Mouse (Mus musculus): ENCODE data around the gene Igdcc3.
"Not testable (repeated sequence)": the region's sequence is repeated elsewhere in the genome, so short reads cannot be mapped to it uniquely, and the experiment has no call there.

Gene Igdcc3

GRCm38 (mm10) chr9:65207041-65207815 is 66.2 kb downstream of the Igdcc3 start:
- DNase-seq (ENCODE audit: low read depth): not testable (repeated sequence)

- no peak for DNase-seq (ENCODE audit: low read depth)
Measured at GRCm38 (mm10) chr9:65208293-65209179, 67.5 kb downstream of the Igdcc3 start.

- no peak for DNase-seq (ENCODE audit: low read depth)
Measured at GRCm38 (mm10) chr9:65211598-65211997, 70.6 kb downstream of the Igdcc3 start.

GRCm38 (mm10) chr9:65214425-65214777 is 73.4 kb downstream of the Igdcc3 start:
- DNase-seq (ENCODE audit: low read depth): no peak

- DNase-seq (ENCODE audit: low read depth): no peak
Measured at GRCm38 (mm10) chr9:65214778-65215493, 73.9 kb downstream of the Igdcc3 start.

- DNase-seq (ENCODE audit: low read depth): no peak
Measured at GRCm38 (mm10) chr9:65215494-65216126, 74.6 kb downstream of the Igdcc3 start.

GRCm38 (mm10) chr9:65216972-65217371 is 76.0 kb downstream of the Igdcc3 start:
- DNase-seq (ENCODE audit: low read depth): no peak

GRCm38 (mm10) chr9:65217661-65218060 is 76.7 kb downstream of the Igdcc3 start:
- DNase-seq (ENCODE audit: low read depth): no peak

GRCm38 (mm10) chr9:65218916-65219315 is 77.9 kb downstream of the Igdcc3 start:
- DNase-seq (ENCODE audit: low read depth): no peak

GRCm38 (mm10) chr9:65220398-65220797 is 79.4 kb downstream of the Igdcc3 start:
- DNase-seq (ENCODE audit: low read depth): not testable (repeated sequence)

GRCm38 (mm10) chr9:65223927-65224326 is 82.9 kb downstream of the Igdcc3 start:
- no peak for DNase-seq (ENCODE audit: low read depth)

GRCm38 (mm10) chr9:65225795-65226194 is 84.8 kb downstream of the Igdcc3 start:
- no peak for DNase-seq (ENCODE audit: low read depth)

GRCm38 (mm10) chr9:65230250-65230649 is 89.3 kb downstream of the Igdcc3 start:
- no peak for DNase-seq (ENCODE audit: low read depth)

GRCm38 (mm10) chr9:65231284-65231683 is 90.3 kb downstream of the Igdcc3 start:
- DNase-seq (ENCODE audit: low read depth): no peak

- DNase-seq (ENCODE audit: low read depth): no peak
Measured at GRCm38 (mm10) chr9:65233243-65233985, 92.4 kb downstream of the Igdcc3 start.

GRCm38 (mm10) chr9:65234734-65235133 is 93.7 kb downstream of the Igdcc3 start:
- DNase-seq (ENCODE audit: low read depth): no peak

All from fibroblast of lung, adult 2 months (primary cell).